Mouse (Mus musculus) cerebellum, adult 11-12 months (tissue): ENCODE data around the gene Efcab11.

Source experiments
- DNase-seq: peaks from one replicate; pipeline ENCODE4 v3.0.0; 2022

Efcab11 gene

GRCm38 (mm10) chr12:99739211-99739610 lies 145.0 kb downstream of the Efcab11 start:
- no peak for DNase-seq

GRCm38 (mm10) chr12:99738256-99738655 lies 146.0 kb downstream of the Efcab11 start:
- DNase-seq, result no peak

DNA sequence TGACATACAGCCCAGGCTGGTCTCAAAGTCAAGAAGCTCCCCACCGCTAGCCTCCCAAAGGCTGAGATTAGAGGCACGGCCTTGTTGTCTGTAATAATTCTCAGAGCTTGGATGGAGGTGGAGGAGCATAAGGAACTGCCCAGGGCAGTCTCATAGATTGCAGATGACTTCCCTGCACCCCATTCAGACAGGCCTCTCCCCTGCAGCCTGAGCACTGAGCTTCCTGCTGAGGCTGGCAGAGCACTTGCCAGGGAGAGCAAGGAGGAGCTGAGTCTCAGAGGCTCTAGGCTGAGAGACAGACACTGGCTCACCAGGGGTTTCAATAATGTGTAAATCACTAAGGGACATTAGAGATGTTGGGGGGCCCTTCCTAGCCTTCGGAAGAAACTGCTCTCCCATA lies 147.3 kb downstream of the Efcab11 start:
- no peak for DNase-seq

- DNase-seq, result no peak
Observed at GRCm38 (mm10) chr12:99735172-99735571, 149.1 kb downstream of the Efcab11 start.

GRCm38 (mm10) chr12:99724206-99724605 lies 160.0 kb downstream of the Efcab11 start:
- DNase-seq, result no peak

DNA sequence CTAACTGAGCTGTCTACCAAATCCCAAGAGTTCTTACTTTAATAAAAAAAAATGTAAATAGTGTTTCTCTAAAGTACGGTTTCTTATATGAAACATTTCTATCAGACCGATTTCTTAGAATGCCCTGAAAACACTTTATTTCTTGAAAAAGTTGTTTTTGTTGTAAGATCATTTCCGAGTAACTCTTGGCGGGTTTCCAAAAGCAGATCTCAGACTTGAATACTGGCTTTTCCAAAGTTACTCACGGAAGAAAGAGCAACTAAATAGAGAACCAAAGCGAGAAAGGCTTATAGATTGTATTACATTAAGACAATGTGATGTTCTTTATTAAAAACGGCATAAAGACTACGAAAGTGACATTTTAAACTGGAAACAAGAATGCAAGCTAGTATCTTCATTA lies 160.4 kb downstream of the Efcab11 start:
- no peak for DNase-seq

GRCm38 (mm10) chr12:99721318-99721717 lies 162.9 kb downstream of the Efcab11 start:
- DNase-seq, result no peak

GRCm38 (mm10) chr12:99719777-99720176 lies 164.5 kb downstream of the Efcab11 start:
- no peak for DNase-seq

DNA sequence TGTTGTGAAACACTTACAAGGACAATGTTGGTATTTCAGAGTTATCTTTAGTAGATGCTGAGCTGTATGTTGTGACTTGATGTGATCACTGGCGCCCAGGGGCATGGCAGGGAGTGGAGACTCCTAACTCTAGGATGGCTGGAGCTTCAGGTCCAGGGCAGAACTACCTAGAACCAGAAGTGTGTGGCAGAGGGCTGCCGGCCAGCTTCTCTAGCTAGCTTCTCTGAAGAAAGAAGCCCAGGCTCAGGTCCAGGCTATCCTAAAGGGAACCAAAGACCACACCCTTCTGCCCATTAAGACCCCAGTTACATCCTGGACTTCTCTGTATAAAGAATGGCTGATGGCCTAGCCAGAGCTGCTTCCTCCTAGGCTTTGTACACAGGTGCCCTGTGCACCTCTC lies 166.1 kb downstream of the Efcab11 start:
- DNase-seq, result no peak

GRCm38 (mm10) chr12:99716038-99716610 lies 168.1 kb downstream of the Efcab11 start:
- DNase-seq, result peak; percentile 21

GRCm38 (mm10) chr12:99715129-99716037 lies 168.9 kb downstream of the Efcab11 start:
- DNase-seq, result no peak

DNA sequence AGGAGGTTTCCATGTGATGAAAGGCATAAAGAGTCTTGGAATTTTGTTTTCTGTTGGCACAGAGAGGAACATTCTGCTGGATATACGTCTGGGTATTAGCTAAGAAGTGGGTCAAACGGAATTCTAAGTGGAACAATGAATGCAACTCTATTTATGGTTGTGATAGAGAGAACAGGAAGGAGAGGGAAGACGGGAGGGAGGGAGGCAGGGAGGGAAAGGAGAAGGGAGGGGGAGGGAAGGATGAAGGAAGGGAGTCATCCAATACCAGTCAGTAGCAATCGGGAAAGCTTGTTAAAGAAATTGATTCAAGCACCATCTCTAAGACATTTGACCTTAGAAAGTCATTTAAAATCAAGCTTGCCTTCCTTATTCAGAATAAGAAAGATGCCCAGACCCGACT lies 172.0 kb downstream of the Efcab11 start:
- no peak for DNase-seq

GRCm38 (mm10) chr12:99702248-99702647 lies 182.0 kb downstream of the Efcab11 start:
- DNase-seq, result no peak

DNA sequence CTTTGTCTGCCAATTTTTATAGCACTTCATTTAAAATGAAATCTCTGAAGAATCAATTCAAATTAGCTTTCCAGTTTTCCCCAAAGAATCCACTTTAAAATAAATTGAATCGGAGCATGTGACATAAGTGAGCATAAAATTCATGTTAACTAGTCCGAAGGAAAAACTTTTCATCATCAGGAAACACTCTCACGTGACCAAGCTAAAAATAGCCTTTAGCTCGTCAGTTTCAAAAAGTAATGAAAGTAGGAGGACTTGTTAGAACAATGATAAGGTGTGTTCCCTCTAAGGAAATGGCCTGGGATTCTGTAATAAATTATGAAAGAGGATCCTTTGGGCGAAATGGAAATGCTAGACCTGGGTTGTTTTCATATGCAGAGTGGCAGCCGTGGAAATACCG lies 183.9 kb downstream of the Efcab11 start:
- DNase-seq, result no peak

DNA sequence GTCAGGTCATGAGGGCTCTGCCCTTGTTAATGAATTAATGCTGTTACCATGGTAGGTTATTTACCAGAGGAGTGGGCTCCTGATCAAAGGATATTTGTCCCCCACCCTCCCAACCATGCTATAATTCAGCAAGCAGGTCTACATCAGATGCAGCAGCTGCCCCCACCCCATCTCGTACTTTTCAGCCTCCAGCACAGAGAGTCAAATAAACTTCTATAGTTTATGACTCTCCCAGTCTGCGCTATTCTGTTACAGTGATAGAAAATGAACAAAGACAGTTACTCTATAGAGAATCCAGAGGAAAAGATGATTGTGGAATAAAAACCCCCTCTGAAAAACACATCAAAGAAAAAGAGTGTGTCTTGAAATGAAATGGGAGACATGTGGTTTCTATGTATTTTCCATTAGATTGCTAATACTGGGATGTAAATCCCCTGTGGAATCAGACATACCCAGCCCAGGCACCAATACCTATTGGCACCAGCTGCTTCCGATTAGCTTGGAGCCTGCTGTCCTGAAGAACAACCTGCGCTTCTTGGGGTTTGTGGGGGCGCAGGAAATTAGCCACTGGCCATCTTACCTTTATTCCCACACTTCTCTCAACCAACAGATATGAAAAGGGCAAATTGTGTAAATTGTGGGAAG lies 184.7 kb downstream of the Efcab11 start:
- DNase-seq, result no peak

DNA sequence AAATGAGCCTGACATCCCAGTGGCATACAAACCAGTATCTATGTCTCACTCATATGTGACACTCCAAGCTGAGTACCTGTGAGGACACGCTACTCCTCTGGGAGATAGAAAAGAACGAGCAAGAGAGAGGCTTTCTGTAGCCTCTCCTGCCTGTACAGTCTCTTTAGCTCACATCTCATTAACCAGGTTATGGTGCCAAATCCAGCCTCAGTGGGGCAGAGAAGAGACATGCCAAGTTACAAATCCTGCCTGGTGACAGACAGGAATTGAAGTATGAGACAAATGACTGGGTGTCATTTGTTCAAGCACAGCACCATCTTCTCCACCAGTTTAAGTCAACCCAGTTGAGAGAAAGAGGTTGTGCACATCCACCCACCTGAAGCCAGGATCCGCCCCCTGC lies 190.2 kb downstream of the Efcab11 start:
- DNase-seq, result no peak

DNA sequence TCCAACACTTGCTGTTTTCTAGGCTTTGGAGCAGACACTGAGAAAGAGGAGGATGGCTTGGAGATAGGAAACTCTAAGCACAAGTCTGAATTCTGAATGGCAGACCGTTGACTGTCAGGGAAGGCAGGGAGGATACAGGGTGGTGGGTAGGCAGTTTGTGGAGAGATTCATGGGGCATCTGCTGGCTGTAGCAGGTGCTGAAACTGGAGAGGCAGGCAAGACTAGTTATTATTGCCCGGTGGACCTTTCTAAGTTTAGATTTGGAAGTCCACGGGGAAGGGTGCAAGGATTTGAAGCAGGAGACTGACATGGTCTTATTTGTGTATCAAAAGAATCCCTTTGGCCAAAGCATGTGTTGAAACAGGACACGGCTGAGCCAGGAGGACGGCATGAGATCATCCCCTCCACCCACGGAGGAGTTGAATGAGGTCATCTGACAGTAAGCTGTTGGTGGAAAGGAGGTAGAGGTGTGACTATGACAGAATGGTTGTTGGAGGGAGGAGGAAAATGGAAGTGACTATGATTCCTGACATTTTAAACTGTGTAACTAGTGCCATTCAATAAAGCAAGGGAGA lies 197.7 kb downstream of the Efcab11 start:
- DNase-seq, result peak; percentile 33

DNA sequence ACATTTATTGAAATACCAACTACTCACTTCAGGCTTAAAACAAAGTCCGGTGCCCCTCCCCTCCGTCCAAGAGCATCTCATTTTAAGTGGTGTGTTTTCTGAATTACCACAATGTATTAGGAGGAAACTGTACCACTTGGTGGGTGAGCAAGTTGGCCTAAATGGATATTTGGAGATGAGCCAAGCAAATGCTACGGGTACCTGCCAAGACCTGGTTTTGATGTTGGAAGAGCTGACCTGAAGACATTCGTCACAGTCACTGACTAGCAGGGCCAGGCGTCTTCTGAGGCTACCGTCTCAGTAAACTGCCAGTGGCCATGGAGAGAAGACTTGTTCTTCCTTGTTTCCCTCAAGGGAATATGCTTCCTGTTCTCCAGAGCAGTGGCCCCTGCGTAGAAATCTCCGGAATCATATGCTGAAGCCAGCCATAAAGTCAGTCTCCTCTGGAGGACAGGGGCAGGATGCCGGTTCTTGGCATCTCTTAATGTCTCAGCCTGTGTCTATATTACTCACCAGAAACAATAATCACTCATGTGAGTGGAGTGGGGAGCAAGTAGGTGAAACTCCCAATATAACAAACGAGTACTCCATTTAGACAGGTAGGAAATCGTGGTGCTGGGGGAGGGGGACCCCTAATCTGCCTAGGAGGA lies 198.7 kb downstream of the Efcab11 start:
- peak; percentile 28 for DNase-seq

DNA sequence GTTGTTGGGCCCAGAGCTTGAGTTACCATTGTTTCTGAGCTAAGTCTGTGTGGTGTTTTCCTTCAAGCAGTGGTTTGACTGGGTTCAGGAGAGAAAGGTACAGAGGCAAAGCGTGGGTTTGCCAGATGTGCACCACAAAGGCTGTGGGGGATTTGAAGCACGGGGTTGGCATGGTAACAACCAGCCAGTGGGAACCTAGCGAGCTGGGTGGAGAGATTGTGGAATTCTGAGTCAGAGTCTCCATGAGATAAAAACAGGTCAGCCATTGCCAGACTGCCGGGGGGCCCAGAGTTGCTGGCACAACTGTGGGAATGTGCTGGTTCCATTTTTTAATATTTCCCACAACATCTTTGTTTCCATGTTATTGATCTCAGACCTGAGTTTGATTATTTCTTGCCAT lies 202.6 kb downstream of the Efcab11 start:
- DNase-seq, result no peak

GRCm38 (mm10) chr12:99671866-99672191 lies 212.4 kb downstream of the Efcab11 start:
- DNase-seq, result no peak

- no peak for DNase-seq
Observed at GRCm38 (mm10) chr12:99671162-99671865, 212.9 kb downstream of the Efcab11 start.

DNA sequence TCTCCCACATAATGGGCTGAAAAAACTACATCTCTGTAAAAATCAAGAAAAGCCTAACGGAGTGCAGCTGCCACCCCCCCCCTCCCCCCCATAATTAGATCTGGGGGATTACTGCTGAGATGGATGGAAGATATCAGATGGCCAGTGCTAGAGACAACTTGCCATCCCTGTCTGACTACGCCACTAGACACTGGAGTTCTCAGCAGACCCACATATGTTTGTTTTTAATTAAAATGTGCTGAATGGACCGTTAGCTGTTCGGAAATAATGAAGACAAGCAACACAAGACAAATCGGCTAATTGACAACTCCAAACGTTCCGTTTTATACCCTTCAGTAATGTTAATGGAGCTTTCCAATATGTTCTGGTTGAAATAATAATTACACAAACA lies 213.5 kb downstream of the Efcab11 start:
- DNase-seq, result no peak
